Mouse (Mus musculus) liver, postnatal 0 days (tissue): Measurements from ENCODE around the gene Utp15.

ENCODE experiments used
- CTCF ChIP-seq: sonication (generic); IDR thresholded peaks from 2 replicates; pipeline ENCODE4 v1.5.1; 2016; ENCODE audit warnings: antibody characterized with exemption, low read depth
- EP300 ChIP-seq: IDR thresholded peaks from 2 replicates; pipeline ENCODE4 v1.6.1; 2016; ENCODE audit warnings: antibody characterized with exemption, low read depth, mild to moderate bottlenecking

DNA sequence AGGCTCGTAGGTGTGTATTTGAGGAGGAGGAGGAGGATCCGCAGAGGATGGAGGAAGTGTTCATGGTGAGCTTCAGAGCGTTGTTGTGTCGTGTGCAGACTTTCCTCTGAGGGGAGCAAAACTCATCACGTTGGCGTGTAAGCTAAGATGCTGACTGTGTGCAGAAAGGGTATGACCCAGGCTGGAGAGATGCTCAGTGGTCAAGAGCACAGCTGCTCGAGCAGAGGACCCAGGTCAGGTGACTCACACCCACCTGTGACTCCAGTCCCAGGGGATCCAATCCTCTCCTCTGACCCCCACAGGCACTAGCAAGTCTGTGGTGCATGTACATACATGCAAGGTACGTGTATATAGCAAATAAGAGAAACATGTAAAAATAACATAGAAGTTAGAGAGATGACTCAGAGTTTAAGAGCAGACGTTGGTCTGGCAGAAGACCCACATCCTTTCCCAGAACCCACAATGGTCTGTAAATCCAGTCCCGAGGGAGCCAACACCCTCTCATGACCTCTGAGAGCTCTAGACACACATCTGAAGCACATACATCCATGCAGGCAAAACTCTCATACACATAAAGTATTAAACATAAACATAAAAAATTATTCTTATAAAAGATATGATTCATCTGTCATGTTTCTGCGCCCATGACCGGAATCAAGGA, 18.3 kb upstream of the Utp15 start:
- TF ChIP-seq CTCF (no peak), EP300 (no peak)
